Mouse (Mus musculus): Measurements from ENCODE around the gene Cbfa2t2. TPM values are rescaled to one million over a fixed set of nuclear protein-coding genes. Genes with fewer than 3 reads are reported as not detected.

Gene Cbfa2t2
- 8.8 and 12.7 TPM in 2 replicates for polyA plus RNA-seq (2012; rRNA removed)

DNA sequence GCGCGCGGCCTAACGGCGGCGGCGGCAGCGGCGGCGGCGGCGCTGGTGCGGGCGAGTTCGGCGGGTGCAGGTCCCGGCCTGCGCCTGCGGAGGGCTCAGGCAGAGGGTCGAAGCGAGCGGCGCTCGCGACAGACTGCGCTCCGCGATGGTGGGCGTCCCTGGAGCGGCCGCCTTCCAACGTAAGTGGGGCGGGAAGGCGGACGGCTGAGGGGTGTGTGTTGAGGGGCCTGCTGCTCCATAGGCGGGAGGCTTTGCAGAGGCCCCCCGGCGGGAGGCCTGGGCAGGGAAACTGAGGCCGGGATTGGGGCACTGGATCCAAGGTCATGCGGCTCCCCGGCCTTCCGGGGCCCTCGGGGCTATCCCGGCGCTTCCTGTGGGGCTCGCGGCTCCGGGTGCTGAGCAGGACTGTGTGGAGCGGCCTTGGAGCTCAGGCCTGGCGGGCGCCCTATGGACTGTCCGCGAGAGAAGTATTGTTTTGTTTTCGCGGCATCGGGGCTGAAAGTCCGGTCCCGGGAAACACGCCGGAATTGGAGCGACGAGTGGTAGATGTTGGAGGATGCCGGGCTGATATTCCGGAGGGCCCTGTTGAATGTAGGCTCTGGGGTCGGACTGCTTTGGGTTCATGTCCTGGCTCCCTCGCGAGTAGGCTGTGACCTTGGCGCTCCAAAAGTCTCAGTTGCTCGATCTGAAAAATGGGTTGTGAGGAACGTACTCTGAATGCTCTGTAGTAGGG, at the start of gene Cbfa2t2:
Cbfa2t2 (plus strand) TSS at position 24 of the 733 bp plus-strand sequence.
- DNase-seq, result peak; percentile 72
- Histone ChIP-seq H3K4me3 (replicated peaks; ENCODE audit: extremely low read depth, low read depth, low read length) (peak within 1 kb of the TSS; percentile 92), H3K4me1 (ENCODE audit: control insufficient read depth, insufficient read depth, low read length) (peaks cover 14% of the 10 kb centered on the region)
- WGBS, result under 1% methylated on average over 69 of the region's 70 CpGs
- no peak for TF ChIP-seq CTCF (IDR thresholded peaks at IDR 0.05; ENCODE audit: insufficient read depth, low read length)
- TF ChIP-seq POLR2A (IDR thresholded peaks at IDR 0.05; ENCODE audit: borderline replicate concordance, extremely low read depth, low read depth, low read length), result no peak

- H3K4me3 ChIP-seq (replicated peaks; ENCODE audit: extremely low read depth, low read depth, low read length), result no peak overlapping the region
- no peak for TF ChIP-seq POLR2A (IDR thresholded peaks at IDR 0.05; ENCODE audit: borderline replicate concordance, extremely low read depth, low read depth, low read length)
- TF ChIP-seq CTCF (IDR thresholded peaks at IDR 0.05; ENCODE audit: insufficient read depth, low read length), result no peak
- WGBS, result 42% methylated on average over 11 of the region's 11 CpGs
- peak; percentile 72 for DNase-seq
- H3K4me1 ChIP-seq (ENCODE audit: control insufficient read depth, insufficient read depth, low read length), result peaks cover 5% of the 10 kb centered on the region; the same call in 1 of the 2 replicates
These were observed 45.9 kb upstream of the Cbfa2t2 start for GRCm38 (mm10) chr2:154390180-154390964.

GRCm38 (mm10) chr2:154394602-154395001, 41.7 kb upstream of the Cbfa2t2 start:
- DNase-seq, result no peak
- Histone ChIP-seq H3K4me1 (ENCODE audit: control insufficient read depth, insufficient read depth, low read length) (peaks cover 5% of the 10 kb centered on the region; the same call in 1 of the 2 replicates), H3K4me3 (replicated peaks; ENCODE audit: extremely low read depth, low read depth, low read length) (no peak overlapping the region)
- TF ChIP-seq CTCF (IDR thresholded peaks at IDR 0.05; ENCODE audit: insufficient read depth, low read length) (no peak), POLR2A (IDR thresholded peaks at IDR 0.05; ENCODE audit: borderline replicate concordance, extremely low read depth, low read depth, low read length) (no peak)
- WGBS, result 59% methylated on average over 3 of the region's 3 CpGs

GRCm38 (mm10) chr2:154396529-154396928, 39.8 kb upstream of the Cbfa2t2 start:
- DNase-seq, result no peak
- 54% methylated on average over 2 of the region's 2 CpGs for WGBS

GRCm38 (mm10) chr2:154398267-154398666, 38.0 kb upstream of the Cbfa2t2 start:
- WGBS, result 79% methylated on average over 7 of the region's 7 CpGs
- TF ChIP-seq CTCF (IDR thresholded peaks at IDR 0.05; ENCODE audit: insufficient read depth, low read length), result no peak
- TF ChIP-seq POLR2A (IDR thresholded peaks at IDR 0.05; ENCODE audit: borderline replicate concordance, extremely low read depth, low read depth, low read length), result no peak

More at GRCm38 (mm10) chr2:154396529-154396928, 39.8 kb upstream of the Cbfa2t2 start:
- Histone ChIP-seq H3K4me3 (replicated peaks; ENCODE audit: extremely low read depth, low read depth, low read length) (no peak overlapping the region), H3K4me1 (ENCODE audit: control insufficient read depth, insufficient read depth, low read length) (no peaks in the 10 kb centered on the region)
- TF ChIP-seq POLR2A (IDR thresholded peaks at IDR 0.05; ENCODE audit: borderline replicate concordance, extremely low read depth, low read depth, low read length) (no peak), CTCF (IDR thresholded peaks at IDR 0.05; ENCODE audit: insufficient read depth, low read length) (no peak)

DNA sequence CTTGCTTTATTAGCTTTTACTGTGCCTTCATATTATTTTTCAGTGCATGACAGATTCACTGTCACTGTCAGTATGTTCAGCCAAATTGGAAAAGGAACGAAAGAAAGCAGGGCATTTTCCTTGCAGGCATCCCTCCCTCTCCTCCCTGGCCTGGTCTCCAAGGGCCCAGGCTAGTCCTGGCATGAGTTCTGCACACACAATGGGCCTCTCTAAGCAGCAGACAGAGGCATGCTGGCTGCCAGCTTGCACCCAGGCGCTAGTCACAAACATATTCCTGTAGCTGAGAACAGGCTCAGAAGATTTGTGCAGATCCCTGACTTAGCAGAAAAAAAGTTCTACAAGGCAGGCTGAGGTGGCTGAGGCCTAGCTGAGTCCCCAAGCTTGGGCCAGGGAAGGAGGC, 37.0 kb upstream of the Cbfa2t2 start:
- DNase-seq, result no peak
- TF ChIP-seq POLR2A (IDR thresholded peaks at IDR 0.05; ENCODE audit: borderline replicate concordance, extremely low read depth, low read depth, low read length), result no peak
- no peak for TF ChIP-seq CTCF (IDR thresholded peaks at IDR 0.05; ENCODE audit: insufficient read depth, low read length)
- Histone ChIP-seq H3K4me3 (replicated peaks; ENCODE audit: extremely low read depth, low read depth, low read length) (no peak overlapping the region), H3K4me1 (ENCODE audit: control insufficient read depth, insufficient read depth, low read length) (no peaks in the 10 kb centered on the region)
- WGBS, result 74% methylated on average over 2 of the region's 2 CpGs

More at GRCm38 (mm10) chr2:154398267-154398666, 38.0 kb upstream of the Cbfa2t2 start:
- no peak overlapping the region for H3K4me3 ChIP-seq (replicated peaks; ENCODE audit: extremely low read depth, low read depth, low read length)
- no peaks in the 10 kb centered on the region for H3K4me1 ChIP-seq (ENCODE audit: control insufficient read depth, insufficient read depth, low read length)
- no peak for DNase-seq

DNA sequence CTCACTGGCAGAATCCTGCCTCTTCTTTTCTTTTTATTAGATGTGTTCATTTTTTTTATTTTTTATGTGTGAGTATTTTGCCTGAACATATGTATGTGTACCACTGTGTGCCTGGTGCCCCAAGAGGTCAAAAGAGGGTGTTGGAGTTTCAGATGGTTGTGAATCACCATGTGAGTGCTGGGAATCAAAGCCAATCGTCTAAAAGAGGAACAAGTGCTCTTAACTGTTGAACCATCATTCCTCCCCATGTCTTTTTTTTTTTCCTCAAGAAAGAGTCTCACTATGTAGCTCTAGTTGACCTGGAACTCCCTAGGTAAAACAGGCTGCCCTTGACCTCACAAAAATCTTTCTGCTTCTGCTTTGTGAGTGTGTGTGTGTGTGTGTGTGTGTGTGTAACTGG, 34.3 kb upstream of the Cbfa2t2 start:
- WGBS, result 28% methylated on average over 1 of the region's 1 CpGs
- H3K4me1 ChIP-seq (ENCODE audit: control insufficient read depth, insufficient read depth, low read length), result no peaks in the 10 kb centered on the region
- no peak for TF ChIP-seq CTCF (IDR thresholded peaks at IDR 0.05; ENCODE audit: insufficient read depth, low read length)
- no peak for TF ChIP-seq POLR2A (IDR thresholded peaks at IDR 0.05; ENCODE audit: borderline replicate concordance, extremely low read depth, low read depth, low read length)

GRCm38 (mm10) chr2:154402811-154403210, 33.5 kb upstream of the Cbfa2t2 start:
- TF ChIP-seq CTCF (IDR thresholded peaks at IDR 0.05; ENCODE audit: insufficient read depth, low read length), result 0 out of 2 replicates have a peak, but pooled peaks have one; percentile 2
- no peak for TF ChIP-seq POLR2A (IDR thresholded peaks at IDR 0.05; ENCODE audit: borderline replicate concordance, extremely low read depth, low read depth, low read length)
- WGBS, result 13% methylated on average over 7 of the region's 7 CpGs
- DNase-seq, result peak; percentile 36
- Histone ChIP-seq H3K4me3 (replicated peaks; ENCODE audit: extremely low read depth, low read depth, low read length) (no peak overlapping the region), H3K4me1 (ENCODE audit: control insufficient read depth, insufficient read depth, low read length) (no peaks in the 10 kb centered on the region)

More for the DNA sequence above, 34.3 kb upstream of the Cbfa2t2 start:
- DNase-seq, result no peak
- no peak overlapping the region for H3K4me3 ChIP-seq (replicated peaks; ENCODE audit: extremely low read depth, low read depth, low read length)

DNA sequence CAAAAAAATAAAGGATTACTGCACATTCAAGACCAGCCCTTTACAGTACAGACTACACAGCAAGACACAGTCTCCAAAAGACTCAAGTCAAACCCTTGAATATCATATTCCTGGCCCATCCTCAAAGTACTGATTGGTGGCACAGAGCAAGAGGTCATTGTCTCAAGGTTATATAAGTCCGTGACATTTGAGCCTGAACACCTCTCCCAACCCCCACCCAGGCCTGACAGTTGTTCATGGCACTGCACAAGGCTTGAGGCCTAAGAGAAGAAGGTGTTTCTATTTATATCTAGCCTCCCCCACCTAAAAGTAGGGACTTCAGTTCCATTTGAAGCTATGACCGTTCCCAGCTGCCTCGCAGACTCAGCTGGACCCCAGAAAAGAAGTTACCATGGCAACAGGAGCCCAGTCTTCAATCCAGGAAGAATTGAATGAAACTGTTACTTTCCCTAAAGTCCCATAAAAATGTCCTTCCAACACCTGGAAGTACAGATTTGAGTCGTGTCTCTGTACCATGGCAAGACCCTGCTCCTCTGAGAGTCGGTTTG, 30.8 kb upstream of the Cbfa2t2 start:
- WGBS, result 76% methylated on average over 5 of the region's 5 CpGs
- Histone ChIP-seq H3K4me1 (ENCODE audit: control insufficient read depth, insufficient read depth, low read length) (peaks cover 2% of the 10 kb centered on the region; the same call in 1 of the 2 replicates), H3K4me3 (replicated peaks; ENCODE audit: extremely low read depth, low read depth, low read length) (no peak overlapping the region)
- TF ChIP-seq POLR2A (IDR thresholded peaks at IDR 0.05; ENCODE audit: borderline replicate concordance, extremely low read depth, low read depth, low read length) (no peak), CTCF (IDR thresholded peaks at IDR 0.05; ENCODE audit: insufficient read depth, low read length) (no peak)
- no peak for DNase-seq

All from lung, adult 2 months (tissue).